25 mouse cellular contexts compared by ENCODE assay signal in the genomic region with DNA sequence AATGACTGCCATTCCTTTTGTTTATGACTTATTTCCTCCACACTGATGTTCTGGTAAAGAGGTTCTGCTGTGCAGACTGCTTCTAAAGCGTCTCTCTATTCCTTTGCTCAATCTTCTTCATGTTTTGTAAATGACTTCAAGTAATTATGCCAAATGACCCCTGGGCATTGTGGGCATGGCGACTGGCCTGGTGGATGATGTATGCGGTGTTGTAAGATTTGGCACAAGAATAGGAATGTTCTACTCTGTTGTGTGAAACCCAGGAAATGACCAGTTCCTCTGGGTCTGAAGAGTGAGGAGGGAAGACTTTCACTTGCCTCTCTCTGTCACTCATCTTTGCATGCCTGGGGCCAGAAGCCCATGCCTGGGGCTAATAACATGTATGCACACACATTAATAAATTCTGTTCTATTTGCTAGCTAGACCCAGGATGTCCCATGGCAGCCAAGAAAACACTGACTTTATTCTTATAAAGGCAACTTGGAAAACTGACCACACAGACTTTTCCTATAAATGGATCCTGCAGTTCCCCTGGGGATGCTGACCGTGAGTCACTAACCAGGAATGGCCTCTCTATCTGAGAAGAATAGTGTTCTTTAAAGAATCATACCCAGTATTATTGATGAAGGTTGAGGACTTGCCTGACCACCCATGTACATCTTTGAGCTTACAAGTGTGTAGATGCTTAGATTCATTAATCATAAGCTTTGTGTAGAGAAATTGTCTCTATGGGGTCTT. TPM values are rescaled to one million over a fixed set of nuclear protein-coding genes. Genes with fewer than 3 reads are reported as not detected.
A peak's percentile ranks its signal among the peaks of the same experiment; 100 is the strongest.
DNase-seq lines count a peak whose midpoint lies in the region; ATAC-seq and TF ChIP-seq lines count a peak whose summit lies in the region.
"Had no signal": no experiment of that assay in that cellular context is flagged by ENCODE, and none has a peak within 500 bp of the region (broad histone marks: within the 10 kb centered on the region; RNA-seq: fewer than 3 reads in every experiment).

No protein-coding gene starts in this region.

- 75% methylated on average over 4 of the region's 4 CpGs for WGBS in midbrain, embryonic 15.5 days
- WGBS in midbrain, embryonic 11.5 days: 92% methylated on average over 4 of the region's 4 CpGs
- 83% methylated on average over 4 of the region's 4 CpGs for WGBS in embryonic facial prominence, embryonic 10.5 days

- no peak overlapping the region for H3K4me3 ChIP-seq in midbrain, embryonic 15.5 days
- no peak overlapping the region for H3K4me3 ChIP-seq in midbrain, embryonic 11.5 days (ENCODE audit: low read depth, low read length)
- H3K4me3 ChIP-seq in embryonic fibroblast, embryonic 13.5 days (ENCODE audit: insufficient read depth, low read length): no peak overlapping the region
- H3K4me3 ChIP-seq in embryonic facial prominence, embryonic 10.5 days: no peak overlapping the region
- H3K4me3 ChIP-seq: embryonic facial prominence, embryonic 12.5 days; heart, embryonic 15.5 days; hindbrain, embryonic 12.5 days; layer of hippocampus, adult 2 months; limb, embryonic 13.5 days; lung, embryonic 15.5 days; midbrain, embryonic 10.5 days; neural tube, embryonic 13.5 days had no signal

- DNase-seq in adrenal gland, postnatal 10 days: peak; percentile 23
- DNase-seq in adrenal gland, postnatal 4 days (ENCODE audit: low spot score in 2 of 2): no peak
- no peak for DNase-seq in midbrain, embryonic 11.5 days (ENCODE audit: low spot score, missing footprints)
- DNase-seq in embryonic facial prominence, embryonic 10.5 days (ENCODE audit: low spot score): no peak
- no peak for DNase-seq in layer of hippocampus, postnatal 14 days (ENCODE audit: low spot score in 2 of 2)
- DNase-seq: adrenal gland, postnatal 25 days; cerebellum, adult 2 months; cerebellum, postnatal 14 days; forebrain, postnatal 0 days; kidney, postnatal 36 days; thymus, adult 2 months; thymus, postnatal 36 days had no signal

- no peaks in the 10 kb centered on the region for H3K9me3 ChIP-seq in midbrain, embryonic 15.5 days
- H3K9me3 ChIP-seq in midbrain, embryonic 11.5 days (ENCODE audit: control insufficient read depth, low read length): no peaks in the 10 kb centered on the region
- H3K9me3 ChIP-seq in embryonic facial prominence, embryonic 10.5 days: no peaks in the 10 kb centered on the region
- H3K9me3 ChIP-seq: embryonic facial prominence, embryonic 12.5 days; heart, embryonic 15.5 days; hindbrain, embryonic 12.5 days; limb, embryonic 13.5 days; lung, embryonic 15.5 days; midbrain, embryonic 10.5 days; neural tube, embryonic 13.5 days had no signal

- no peak overlapping the region for H3K4me2 ChIP-seq in midbrain, embryonic 15.5 days
- H3K4me2 ChIP-seq in midbrain, embryonic 11.5 days: no peak overlapping the region
- H3K4me2 ChIP-seq: embryonic facial prominence, embryonic 12.5 days; heart, embryonic 15.5 days; hindbrain, embryonic 12.5 days; limb, embryonic 13.5 days; liver, embryonic 11.5 days; lung, embryonic 15.5 days; neural tube, embryonic 13.5 days had no signal

- no peaks in the 10 kb centered on the region for H3K27me3 ChIP-seq in midbrain, embryonic 15.5 days (replicated peaks)
- no peaks in the 10 kb centered on the region for H3K27me3 ChIP-seq in midbrain, embryonic 11.5 days (ENCODE audit: control insufficient read depth, insufficient read depth, low read length)
- H3K27me3 ChIP-seq in embryonic facial prominence, embryonic 10.5 days (replicated peaks; ENCODE audit: low read depth, poor library complexity, severe bottlenecking): no peaks in the 10 kb centered on the region
- H3K27me3 ChIP-seq: embryonic facial prominence, embryonic 12.5 days; heart, embryonic 15.5 days; hindbrain, embryonic 12.5 days; limb, embryonic 13.5 days; lung, embryonic 15.5 days; neural tube, embryonic 13.5 days had no signal

- H3K27ac ChIP-seq in midbrain, embryonic 15.5 days: no peak overlapping the region
- H3K27ac ChIP-seq in midbrain, embryonic 11.5 days (ENCODE audit: low read depth, low read length): no peak overlapping the region
- H3K27ac ChIP-seq in embryonic fibroblast, embryonic 13.5 days (ENCODE audit: insufficient read depth, low read length): peak overlapping the region; percentile 17; the same call in 1 of the 2 replicates
- no peak overlapping the region for H3K27ac ChIP-seq in embryonic facial prominence, embryonic 10.5 days (replicated peaks)
- H3K27ac ChIP-seq: embryonic facial prominence, embryonic 12.5 days; heart, embryonic 15.5 days; hindbrain, embryonic 12.5 days; layer of hippocampus, adult 2 months; limb, embryonic 13.5 days; lung, embryonic 15.5 days; midbrain, embryonic 10.5 days; neural tube, embryonic 13.5 days had no signal

- H3K36me3 ChIP-seq in midbrain, embryonic 15.5 days (replicated peaks): no peaks in the 10 kb centered on the region
- no peaks in the 10 kb centered on the region for H3K36me3 ChIP-seq in midbrain, embryonic 11.5 days (ENCODE audit: control insufficient read depth, insufficient read depth, low read length)
- H3K36me3 ChIP-seq in embryonic facial prominence, embryonic 10.5 days (replicated peaks): no peaks in the 10 kb centered on the region
- H3K36me3 ChIP-seq: embryonic facial prominence, embryonic 12.5 days; heart, embryonic 15.5 days; hindbrain, embryonic 12.5 days; limb, embryonic 13.5 days; lung, embryonic 15.5 days; midbrain, embryonic 10.5 days; neural tube, embryonic 13.5 days had no signal

- ATAC-seq in midbrain, embryonic 15.5 days (replicated peaks): 0 out of 2 replicates have a peak, but pooled peaks have one; percentile 17
- no peak for ATAC-seq in midbrain, embryonic 11.5 days (ENCODE audit: low FRiP score)
- ATAC-seq: forebrain, postnatal 0 days; intestine, postnatal 0 days had no signal

- H3K9ac ChIP-seq in midbrain, embryonic 15.5 days: no peak overlapping the region
- no peak overlapping the region for H3K9ac ChIP-seq in midbrain, embryonic 11.5 days (ENCODE audit: low read length)
- H3K9ac ChIP-seq: embryonic facial prominence, embryonic 12.5 days; forebrain, postnatal 0 days; heart, embryonic 15.5 days; hindbrain, embryonic 12.5 days; limb, embryonic 13.5 days; lung, embryonic 15.5 days; neural tube, embryonic 13.5 days had no signal

- no peak for TF ChIP-seq CTCF in embryonic fibroblast, embryonic 13.5 days (IDR thresholded peaks at IDR 0.05; ENCODE audit: borderline replicate concordance, insufficient read depth, low read length)

- no peaks in the 10 kb centered on the region for H3K4me1 ChIP-seq in midbrain, embryonic 15.5 days
- H3K4me1 ChIP-seq in midbrain, embryonic 11.5 days (ENCODE audit: control insufficient read depth, insufficient read depth, low read length): no peaks in the 10 kb centered on the region
- H3K4me1 ChIP-seq in embryonic fibroblast, embryonic 13.5 days (ENCODE audit: control insufficient read depth, insufficient read depth, low read length): peaks cover 7% of the 10 kb centered on the region
- no peaks in the 10 kb centered on the region for H3K4me1 ChIP-seq in embryonic facial prominence, embryonic 10.5 days
- H3K4me1 ChIP-seq: embryonic facial prominence, embryonic 12.5 days; heart, embryonic 15.5 days; hindbrain, embryonic 12.5 days; limb, embryonic 13.5 days; lung, embryonic 15.5 days; midbrain, embryonic 10.5 days; neural tube, embryonic 13.5 days had no signal

- TF ChIP-seq POLR2A in embryonic fibroblast, embryonic 13.5 days (IDR thresholded peaks at IDR 0.05; ENCODE audit: low read depth, low read length): no peak

RNA-seq across cellular contexts. Expression of gene Ptx3, which starts 10.7 kb away (rescaled TPM):
- 1 to 10 TPM in 1 of 2 experiments, under 1 TPM in 1; 0.99 to 1.5 TPM for total RNA-seq in adrenal gland, postnatal 10 days (2021)
- total RNA-seq in adrenal gland, postnatal 4 days (2021): 1 to 10 TPM; 1.3 to 1.6 TPM
- polyA plus RNA-seq in midbrain, embryonic 15.5 days (2015; fragmentation: Nextera tagmentation; extraction: Ambion mirVana): 7.7 and 8.2 TPM in 2 replicates
- 29.1 and 31.5 TPM in 2 replicates for polyA plus RNA-seq in midbrain, embryonic 11.5 days (2014; fragmentation: Nextera tagmentation; extraction: Ambion mirVana)
- polyA plus RNA-seq in embryonic fibroblast, embryonic 13.5 days (2011; ENCODE audit: insufficient read length, low read depth, missing spikeins): 78.9 and 165 TPM in 2 replicates
- polyA plus RNA-seq in embryonic facial prominence, embryonic 10.5 days (2016; fragmentation: Nextera tagmentation; extraction: Ambion mirVana): 13.6 TPM in 2 replicates
- 1 to 10 TPM; 5.8 to 6.5 TPM for total RNA-seq in layer of hippocampus, postnatal 14 days (2021)
- total RNA-seq: adrenal gland, postnatal 25 days; megakaryocyte progenitor cell, adult 5-6 weeks had no signal
